Mouse (Mus musculus) liver, embryonic 11.5 days (tissue): ENCODE data around the gene Pax1. TPM values are rescaled to one million over a fixed set of nuclear protein-coding genes. Genes with fewer than 3 reads are reported as not detected.

Experiments used
- ATAC-seq: fragments of 200-750 bp; cut with Nextera tagmentation; replicated peaks from 2 replicates; pipeline ENCODE4 v1.8.0; 2017; ENCODE audit warnings: moderate number of reproducible peaks, mild to moderate bottlenecking, moderate TSS enrichment, moderate library complexity; ENCODE audit not compliant: low FRiP score
- DNase-seq: peaks from one replicate; pipeline ENCODE4 v3.0.0-alpha.2; 2017; ENCODE audit warnings: low spot score
- H3K27ac ChIP-seq: fragments of 300-500 bp; sonication (generic); 2 replicates; pipeline ENCODE4 v1.5.1; 2014; ENCODE audit warnings: mild to moderate bottlenecking, low read depth, low read length, control low read depth
- H3K27me3 ChIP-seq: fragments of 300-500 bp; sonication (generic); replicated peaks from 2 replicates; pipeline ENCODE4 v1.6.1; 2014; ENCODE audit warnings: low read length, mixed read lengths; ENCODE audit not compliant: control insufficient read depth, insufficient read depth
- H3K36me3 ChIP-seq: fragments of 300-500 bp; sonication (generic); 2 replicates; pipeline ENCODE4 v1.6.1; 2014; ENCODE audit warnings: mild to moderate bottlenecking, low read length, moderate library complexity, mixed read lengths; ENCODE audit not compliant: control insufficient read depth, insufficient read depth
- H3K4me1 ChIP-seq: fragments of 300-500 bp; sonication (generic); replicated peaks from 2 replicates; pipeline ENCODE4 v1.6.1; 2014; ENCODE audit warnings: low read length, mixed read lengths; ENCODE audit not compliant: control insufficient read depth, insufficient read depth
- H3K4me2 ChIP-seq: fragments of 300-500 bp; sonication (generic); 2 replicates; pipeline ENCODE4 v1.6.1; 2014; ENCODE audit warnings: mild to moderate bottlenecking, control low read depth, moderate library complexity
- H3K4me3 ChIP-seq: fragments of 300-500 bp; sonication (generic); 2 replicates; pipeline ENCODE4 v1.5.1; 2014; ENCODE audit warnings: low read depth, low read length, control low read depth
- H3K9ac ChIP-seq: fragments of 300-500 bp; sonication (generic); 2 replicates; pipeline ENCODE4 v1.6.1; 2014; ENCODE audit warnings: low read depth, low read length, control low read depth
- H3K9me3 ChIP-seq: fragments of 300-500 bp; sonication (generic); 2 replicates; pipeline ENCODE4 v1.6.1; 2016; ENCODE audit warnings: low read length, inconsistent platforms, mixed read lengths; ENCODE audit not compliant: control insufficient read depth
- WGBS: fragments of 180-500 bp; shearing (Covaris S2); extraction: QIAGEN DNeasy Blood & Tissue Kit; methylation state at CpG from one replicate; pipeline ENCODE4 v1.1.7; 2014; 5-methylcytosine and 5-hydroxymethylcytosine counted together
- polyA plus RNA-seq: library from polyadenylated mRNA; unstranded; fragments of >200 nt; fragmentation: Nextera tagmentation; extraction: Ambion mirVana; gene quantifications from 2 replicates; pipeline ENCODE4 v1.2.1, GENCODE M21; 2014

The Pax1 gene
- polyA plus RNA-seq, 1 experiment from 2014 or later: 0.40 TPM

DNA sequence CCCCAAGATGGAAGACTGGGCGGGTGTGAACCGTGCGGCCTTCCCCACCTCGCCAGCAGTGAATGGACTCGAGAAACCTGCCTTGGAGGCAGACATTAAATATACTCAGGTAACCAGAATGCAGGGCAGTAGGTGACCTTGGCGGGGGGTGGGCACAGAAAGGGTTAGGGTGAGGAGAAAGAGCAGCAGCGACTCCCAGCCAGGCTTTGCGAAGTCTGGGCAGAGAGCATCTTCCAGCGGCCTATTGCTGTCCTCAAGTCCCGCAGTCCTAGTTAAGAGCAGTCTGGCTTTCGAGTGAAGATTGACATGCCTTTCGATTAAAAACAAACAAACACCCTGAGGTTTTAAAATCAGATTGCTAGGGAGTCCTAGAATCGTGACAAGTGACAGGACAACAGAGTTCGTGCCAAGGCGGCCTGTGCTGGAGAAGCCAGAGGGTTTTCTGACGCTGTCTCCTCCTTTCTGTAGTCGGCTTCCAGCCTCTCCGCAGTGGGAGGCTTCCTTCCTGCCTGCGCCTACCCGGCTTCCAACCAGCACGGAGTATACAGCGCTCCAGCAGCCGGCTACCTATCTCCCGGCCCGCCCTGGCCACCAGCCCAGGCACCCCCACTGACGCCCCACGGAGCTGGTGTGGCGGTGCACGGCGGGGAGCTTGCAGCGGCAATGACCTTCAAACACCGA is 6.3 kb downstream of the Pax1 start:
- Histone ChIP-seq H3K36me3 (no peaks in the 10 kb centered on the region), H3K9me3 (no peaks in the 10 kb centered on the region), H3K27ac (no peak overlapping the region), H3K4me1 (no peaks in the 10 kb centered on the region), H3K27me3 (peaks cover 88% of the 10 kb centered on the region), H3K4me3 (no peak overlapping the region), H3K4me2 (no peak overlapping the region), H3K9ac (no peak overlapping the region)
- 2% methylated on average over 32 of the region's 32 CpGs for WGBS
- no peak for DNase-seq
- no peak for ATAC-seq

DNA sequence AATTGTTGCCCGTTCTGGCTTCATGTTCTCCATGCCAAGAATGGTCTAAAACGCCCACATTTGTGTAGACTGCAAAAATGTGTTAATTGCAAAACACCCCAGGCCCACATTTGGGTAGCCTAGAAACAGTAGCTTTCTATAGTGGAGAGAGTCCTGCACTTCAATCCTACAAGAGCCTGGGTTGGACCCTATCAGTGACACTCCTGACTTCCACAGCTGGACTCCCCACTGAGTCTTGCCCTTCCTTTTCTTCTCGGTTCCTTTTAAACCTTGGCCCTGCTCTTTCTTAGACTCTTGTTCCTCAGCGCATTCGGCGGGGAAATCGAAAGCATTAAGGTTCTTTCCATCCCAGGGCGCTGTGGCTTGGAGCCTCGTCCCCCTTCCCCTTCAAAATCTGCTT is 7.8 kb downstream of the Pax1 start:
- H3K27me3 ChIP-seq: peaks cover 87% of the 10 kb centered on the region
- H3K4me1 ChIP-seq: no peaks in the 10 kb centered on the region
- ATAC-seq: no peak
- no peak for DNase-seq
- no peak overlapping the region for H3K9ac ChIP-seq
- no peaks in the 10 kb centered on the region for H3K36me3 ChIP-seq
- H3K4me2 ChIP-seq: no peak overlapping the region
- no peaks in the 10 kb centered on the region for H3K9me3 ChIP-seq
- H3K27ac ChIP-seq: no peak overlapping the region
- H3K4me3 ChIP-seq: no peak overlapping the region
- WGBS: 3% methylated on average over 9 of the region's 9 CpGs

DNA sequence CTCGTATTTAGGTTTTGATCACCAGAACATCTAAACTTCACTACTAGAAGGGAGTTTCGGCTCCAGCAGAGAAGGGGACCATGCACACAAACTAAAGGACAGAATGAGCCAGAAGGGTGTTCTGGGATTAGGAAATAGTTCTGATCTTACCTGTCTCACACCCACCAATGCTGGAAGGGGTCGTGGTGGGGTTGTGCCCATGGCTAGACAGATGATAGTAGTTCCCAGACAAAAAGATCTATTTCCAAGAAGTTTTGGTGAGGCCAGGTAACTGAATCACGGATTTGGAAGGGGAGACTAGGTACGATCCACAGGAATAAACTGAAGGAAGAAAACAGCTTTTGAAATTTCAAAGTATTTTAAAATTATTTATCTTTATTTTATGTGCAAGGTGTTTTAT is 8.4 kb downstream of the Pax1 start:
- WGBS: 13% methylated on average over 5 of the region's 5 CpGs
- Histone ChIP-seq H3K4me2 (no peak overlapping the region), H3K36me3 (no peaks in the 10 kb centered on the region), H3K9ac (no peak overlapping the region), H3K4me3 (no peak overlapping the region), H3K27ac (no peak overlapping the region), H3K9me3 (no peaks in the 10 kb centered on the region), H3K4me1 (no peaks in the 10 kb centered on the region), H3K27me3 (peaks cover 87% of the 10 kb centered on the region)
- ATAC-seq (no peak), DNase-seq (no peak)

- Histone ChIP-seq H3K36me3 (no peaks in the 10 kb centered on the region), H3K4me3 (no peak overlapping the region), H3K4me1 (no peaks in the 10 kb centered on the region), H3K9ac (no peak overlapping the region), H3K4me2 (no peak overlapping the region), H3K9me3 (no peaks in the 10 kb centered on the region), H3K27ac (no peak overlapping the region), H3K27me3 (peaks cover 85% of the 10 kb centered on the region)
- ATAC-seq: no peak
- DNase-seq: no peak
Measured at GRCm38 (mm10) chr2:147371289-147371688, 9.6 kb downstream of the Pax1 start.

- no peak for DNase-seq
- no peaks in the 10 kb centered on the region for H3K4me1 ChIP-seq
- H3K9ac ChIP-seq: no peak overlapping the region
- H3K27me3 ChIP-seq: peaks cover 85% of the 10 kb centered on the region
- H3K36me3 ChIP-seq: no peaks in the 10 kb centered on the region
- H3K9me3 ChIP-seq: no peaks in the 10 kb centered on the region
- ATAC-seq: no peak
- no peak overlapping the region for H3K27ac ChIP-seq
- H3K4me3 ChIP-seq: no peak overlapping the region
- 8% methylated on average over 4 of the region's 4 CpGs for WGBS
- H3K4me2 ChIP-seq: no peak overlapping the region
Measured at GRCm38 (mm10) chr2:147371840-147372239, 10.1 kb downstream of the Pax1 start.

DNA sequence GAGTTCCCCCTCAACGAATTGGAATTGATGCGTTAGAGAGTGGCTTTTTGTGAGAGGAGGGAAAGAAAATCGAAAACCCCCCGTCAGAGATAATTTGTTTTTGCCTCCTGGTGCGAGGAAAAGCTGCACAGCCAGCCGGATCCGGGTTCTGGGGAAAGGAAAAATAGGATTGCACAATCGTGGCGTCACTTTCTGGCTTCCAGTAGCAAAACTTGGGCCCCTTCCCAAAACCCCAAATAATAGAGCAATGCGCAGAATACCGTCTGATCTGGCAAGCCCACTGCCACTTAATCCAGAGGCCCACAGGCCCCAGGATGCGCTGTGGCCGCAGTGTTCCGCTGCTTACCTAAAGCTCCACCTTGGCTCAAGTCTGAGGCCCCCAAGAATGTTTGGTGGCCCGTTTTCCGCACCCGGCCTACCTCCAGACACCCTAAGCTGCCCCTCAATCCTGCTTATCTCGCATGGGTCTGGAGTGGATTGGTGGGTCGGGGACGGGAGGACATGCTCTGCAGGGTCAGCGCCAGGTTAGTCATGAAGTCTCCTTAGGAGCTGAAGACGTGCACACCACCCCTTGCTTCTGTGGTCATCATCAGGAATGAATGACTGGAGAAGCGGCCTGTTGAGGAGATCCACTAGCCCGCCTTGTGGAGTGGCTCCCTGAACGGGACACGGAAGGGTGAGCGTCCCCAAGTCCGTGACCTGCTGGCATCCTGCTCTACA is 11.4 kb downstream of the Pax1 start:
- H3K4me2 ChIP-seq: no peak overlapping the region
- no peak for DNase-seq

DNA sequence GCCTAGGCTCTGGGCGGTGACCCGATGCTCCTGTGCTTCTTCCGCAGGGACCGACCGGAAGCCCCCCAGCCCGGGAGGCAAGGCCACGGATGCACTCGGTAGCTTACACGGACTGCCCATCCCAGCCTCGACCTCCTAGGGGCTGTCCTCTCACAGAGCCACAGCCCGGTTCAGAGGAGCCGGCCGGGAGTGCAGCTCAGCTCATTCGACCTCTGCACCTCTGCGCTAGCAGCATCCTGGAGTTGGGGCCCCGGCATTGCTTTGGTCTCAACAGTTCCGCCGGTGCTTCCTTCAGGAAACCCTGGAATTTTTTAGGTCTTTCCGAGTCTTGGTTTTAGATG is 11.9 kb downstream of the Pax1 start:
- DNase-seq (no peak), ATAC-seq (no peak)
- 3% methylated on average over 19 of the region's 19 CpGs for WGBS
- Histone ChIP-seq H3K4me2 (no peak overlapping the region), H3K27me3 (peaks cover 81% of the 10 kb centered on the region), H3K4me1 (no peaks in the 10 kb centered on the region), H3K4me3 (no peak overlapping the region), H3K9me3 (no peaks in the 10 kb centered on the region), H3K27ac (no peak overlapping the region), H3K9ac (no peak overlapping the region), H3K36me3 (no peaks in the 10 kb centered on the region)

More for the DNA sequence above, 11.4 kb downstream of the Pax1 start:
- no peaks in the 10 kb centered on the region for H3K9me3 ChIP-seq
- no peaks in the 10 kb centered on the region for H3K36me3 ChIP-seq
- H3K27me3 ChIP-seq: peaks cover 84% of the 10 kb centered on the region
- 3% methylated on average over 28 of the region's 28 CpGs for WGBS
- H3K27ac ChIP-seq: no peak overlapping the region
- H3K9ac ChIP-seq: no peak overlapping the region
- no peaks in the 10 kb centered on the region for H3K4me1 ChIP-seq
- ATAC-seq: no peak
- H3K4me3 ChIP-seq: no peak overlapping the region

DNA sequence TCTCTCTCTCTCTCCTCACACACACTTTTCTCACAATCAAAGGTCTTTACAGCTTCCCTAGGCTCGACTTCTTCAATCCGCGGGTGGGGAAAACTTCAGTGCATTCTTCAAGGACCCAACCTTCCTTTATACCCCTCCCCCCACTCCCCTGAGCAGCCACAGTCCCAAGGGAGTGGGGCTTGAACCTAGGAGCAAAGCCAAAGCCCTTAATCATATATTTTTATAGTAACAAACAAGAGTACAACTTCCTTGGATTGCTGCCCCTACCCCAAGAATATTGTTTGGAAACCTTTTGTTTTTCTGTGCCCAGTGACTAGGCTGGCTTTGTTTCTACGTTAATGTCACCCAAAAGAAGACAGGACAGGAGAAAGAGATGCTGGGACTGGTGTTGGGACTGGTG is 12.5 kb downstream of the Pax1 start:
- WGBS: 3% methylated on average over 4 of the region's 4 CpGs
- Histone ChIP-seq H3K27ac (no peak overlapping the region), H3K4me3 (no peak overlapping the region), H3K4me1 (no peaks in the 10 kb centered on the region), H3K36me3 (no peaks in the 10 kb centered on the region), H3K27me3 (peaks cover 81% of the 10 kb centered on the region), H3K9ac (no peak overlapping the region), H3K9me3 (no peaks in the 10 kb centered on the region), H3K4me2 (no peak overlapping the region)
- ATAC-seq: no peak
- DNase-seq: no peak
